Mouse (Mus musculus) heart, embryonic 16.5 days (tissue): ENCODE measurements around the gene Msn. TPM values are rescaled to one million over a fixed set of nuclear protein-coding genes. Genes with fewer than 3 reads are reported as not detected.

ENCODE experiments used
- ATAC-seq: fragments of 200-750 bp; cut with Nextera tagmentation; replicated peaks from 2 replicates; pipeline ENCODE4 v1.8.0; 2017; ENCODE audit warnings: moderate number of reproducible peaks; ENCODE audit not compliant: insufficient read depth, low FRiP score; ENCODE audit errors: extremely low read depth
- H3K27ac ChIP-seq: fragments of 300-500 bp; sonication (generic); 2 replicates; pipeline ENCODE4 v1.5.1; 2014; ENCODE audit warnings: mild to moderate bottlenecking, low read length, control low read depth, moderate library complexity
- H3K27me3 ChIP-seq: fragments of 300-500 bp; sonication (generic); 2 replicates; pipeline ENCODE4 v1.6.1; 2014; ENCODE audit warnings: low read length, mixed read lengths; ENCODE audit not compliant: control insufficient read depth, insufficient read depth
- H3K36me3 ChIP-seq: fragments of 300-500 bp; sonication (generic); 2 replicates; pipeline ENCODE4 v1.6.1; 2014; ENCODE audit not compliant: control insufficient read depth, insufficient read depth
- H3K4me1 ChIP-seq: fragments of 300-500 bp; sonication (generic); 2 replicates; pipeline ENCODE4 v1.6.1; 2014; ENCODE audit warnings: low read length, mixed read lengths; ENCODE audit not compliant: control insufficient read depth, insufficient read depth
- H3K4me2 ChIP-seq: fragments of 300-500 bp; sonication (generic); 2 replicates; pipeline ENCODE4 v1.6.1; 2014; ENCODE audit warnings: low read depth, mild to moderate bottlenecking, control low read depth, low read length
- H3K4me3 ChIP-seq: fragments of 300-500 bp; sonication (generic); 2 replicates; pipeline ENCODE4 v1.5.1; 2014; ENCODE audit warnings: mild to moderate bottlenecking, control low read depth, low read length
- H3K9ac ChIP-seq: fragments of 300-500 bp; sonication (generic); 2 replicates; pipeline ENCODE4 v1.6.1; 2014; ENCODE audit warnings: low read length, control low read depth
- H3K9me3 ChIP-seq: fragments of 300-500 bp; sonication (generic); replicated peaks from 2 replicates; pipeline ENCODE4 v1.6.1; 2016; ENCODE audit warnings: low read length; ENCODE audit not compliant: control insufficient read depth
- WGBS: fragments of 180-500 bp; shearing (Covaris S2); extraction: QIAGEN DNeasy Blood & Tissue Kit; methylation state at CpG from one replicate; pipeline ENCODE4 v1.1.7; 2014; 5-methylcytosine and 5-hydroxymethylcytosine counted together
- polyA plus RNA-seq: library from polyadenylated mRNA; unstranded; fragments of >200 nt; fragmentation: Nextera tagmentation; extraction: Ambion mirVana; gene quantifications from 2 replicates; pipeline ENCODE4 v1.2.1, GENCODE M21; 2015

Gene Msn
- polyA plus RNA-seq, 1 experiment from 2014 or later: 203 TPM

DNA sequence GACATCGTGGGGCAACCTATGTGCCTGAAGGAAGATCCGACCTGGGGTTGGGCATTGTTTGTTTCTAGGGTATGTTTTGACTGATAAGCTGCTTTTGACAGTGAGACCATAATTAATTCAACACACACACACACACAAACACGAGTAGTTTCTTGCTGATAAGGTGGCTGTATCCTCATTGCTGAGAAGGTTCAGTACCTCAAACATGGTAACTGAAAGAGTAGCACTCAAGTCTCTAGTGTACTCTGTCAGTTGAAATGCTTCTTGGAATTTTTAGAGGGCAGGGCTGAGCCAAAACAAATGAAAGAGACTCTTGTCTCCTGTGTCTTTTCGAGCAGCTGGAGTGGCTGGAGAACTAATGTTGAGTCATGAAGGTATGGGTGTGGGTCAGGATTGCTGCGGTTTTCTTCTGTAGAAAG lies 38.4 kb downstream of the Msn start:
- peaks cover 27% of the 10 kb centered on the region for H3K4me1 ChIP-seq
- no peak overlapping the region for H3K4me3 ChIP-seq
- ATAC-seq: no peak
- 41% methylated on average over 5 of the region's 5 CpGs for WGBS
- H3K36me3 ChIP-seq: no peaks in the 10 kb centered on the region
- no peaks in the 10 kb centered on the region for H3K27me3 ChIP-seq
- no peak overlapping the region for H3K9ac ChIP-seq
- H3K27ac ChIP-seq: peak overlapping the region; percentile 63
- H3K9me3 ChIP-seq: no peaks in the 10 kb centered on the region
- H3K4me2 ChIP-seq: no peak overlapping the region

DNA sequence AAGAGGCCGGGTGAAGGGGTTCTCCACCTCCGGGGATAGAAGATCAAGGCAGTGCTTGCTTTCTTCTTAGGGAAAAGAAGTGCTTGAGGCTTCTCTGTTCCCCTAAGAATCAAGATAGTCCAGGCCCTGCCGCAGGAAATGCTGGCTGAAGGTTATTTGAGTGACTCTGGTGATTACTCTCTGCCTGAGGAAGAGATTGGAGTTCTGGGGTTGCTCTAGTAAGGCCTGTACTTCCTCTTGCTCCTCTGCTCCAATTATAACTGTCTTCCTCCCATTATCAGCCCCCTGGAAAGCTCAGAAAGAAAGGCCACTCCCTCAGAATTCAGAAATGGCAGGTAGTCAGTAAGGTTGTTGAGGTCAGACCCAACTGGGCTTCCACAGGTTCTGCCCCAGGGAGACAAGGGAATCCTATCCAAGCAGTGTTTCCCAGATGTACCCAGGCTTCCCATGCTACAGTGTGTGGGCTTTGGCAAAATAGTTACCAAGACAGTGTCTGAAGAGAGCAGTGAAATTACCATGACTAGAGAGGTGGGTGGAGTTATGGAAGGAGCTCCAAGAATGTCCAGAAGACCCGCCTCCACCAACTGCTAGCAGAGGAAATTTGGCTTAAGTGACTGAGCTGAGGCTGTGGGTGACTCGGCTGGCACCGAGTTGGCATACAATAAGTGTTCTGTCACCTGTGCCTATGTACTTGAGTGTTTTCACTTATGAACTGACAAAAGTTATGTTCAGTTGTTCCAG lies 39.2 kb downstream of the Msn start:
- no peaks in the 10 kb centered on the region for H3K9me3 ChIP-seq
- H3K36me3 ChIP-seq: no peaks in the 10 kb centered on the region
- peak overlapping the region; percentile 63 for H3K27ac ChIP-seq
- H3K4me1 ChIP-seq: peaks cover 23% of the 10 kb centered on the region
- H3K27me3 ChIP-seq: no peaks in the 10 kb centered on the region
- 39% methylated on average over 6 of the region's 6 CpGs for WGBS
- no peak overlapping the region for H3K9ac ChIP-seq
- no peak overlapping the region for H3K4me2 ChIP-seq
- peak; percentile 19; the same call in 1 of the 2 replicates for ATAC-seq
- no peak overlapping the region for H3K4me3 ChIP-seq

DNA sequence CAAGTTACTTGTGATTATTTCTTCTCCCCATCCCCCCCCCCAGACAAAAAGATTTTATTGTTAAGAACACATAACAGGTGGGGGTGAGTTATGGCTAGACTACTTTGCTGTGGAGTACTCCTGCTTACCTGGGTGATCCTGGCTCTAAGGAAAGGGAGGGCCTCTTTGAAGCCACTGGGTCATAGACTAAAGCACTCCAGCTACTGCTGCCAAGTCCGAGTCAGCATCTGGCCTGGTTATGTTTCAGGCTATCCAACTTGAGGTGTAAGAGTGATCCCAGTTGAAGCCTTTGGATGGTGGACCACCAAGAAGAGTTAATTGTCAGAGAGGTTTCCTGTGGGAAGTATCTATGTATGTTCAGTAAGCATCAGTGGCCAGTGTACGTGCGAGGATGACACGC lies 39.7 kb downstream of the Msn start:
- Histone ChIP-seq H3K36me3 (no peaks in the 10 kb centered on the region), H3K4me1 (peaks cover 23% of the 10 kb centered on the region), H3K9me3 (no peaks in the 10 kb centered on the region), H3K27ac (peak overlapping the region; percentile 63; the same call in 1 of the 2 replicates), H3K9ac (no peak overlapping the region), H3K4me2 (no peak overlapping the region), H3K27me3 (no peaks in the 10 kb centered on the region), H3K4me3 (no peak overlapping the region)
- ATAC-seq: no peak
- 79% methylated on average over 4 of the region's 4 CpGs for WGBS

DNA sequence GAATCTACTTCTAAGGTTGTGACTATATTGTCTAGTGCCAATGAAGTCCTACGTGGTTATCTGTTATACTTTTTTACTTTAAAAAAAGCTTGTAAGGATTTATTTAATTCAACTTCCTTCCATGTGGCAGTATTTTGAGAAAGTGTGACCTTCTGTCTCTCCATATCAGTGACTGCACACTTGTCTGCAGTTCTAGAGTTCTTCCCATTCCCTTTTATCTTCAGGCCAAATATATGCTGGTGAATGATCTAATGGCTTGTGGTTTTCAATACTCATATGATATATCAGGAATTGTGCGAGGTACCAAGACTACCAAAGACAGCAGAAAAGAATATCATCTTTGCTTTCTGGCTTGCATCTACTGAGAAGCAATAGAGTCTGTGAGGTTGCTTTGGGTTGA lies 43.4 kb downstream of the Msn start:
- H3K4me2 ChIP-seq: no peak overlapping the region
- H3K9me3 ChIP-seq: no peaks in the 10 kb centered on the region
- H3K9ac ChIP-seq: no peak overlapping the region
- no peak for ATAC-seq
- H3K4me1 ChIP-seq: peaks cover 13% of the 10 kb centered on the region
- H3K27me3 ChIP-seq: no peaks in the 10 kb centered on the region
- H3K27ac ChIP-seq: no peak overlapping the region
- no peaks in the 10 kb centered on the region for H3K36me3 ChIP-seq
- no peak overlapping the region for H3K4me3 ChIP-seq
- WGBS: 67% methylated on average over 2 of the region's 2 CpGs

DNA sequence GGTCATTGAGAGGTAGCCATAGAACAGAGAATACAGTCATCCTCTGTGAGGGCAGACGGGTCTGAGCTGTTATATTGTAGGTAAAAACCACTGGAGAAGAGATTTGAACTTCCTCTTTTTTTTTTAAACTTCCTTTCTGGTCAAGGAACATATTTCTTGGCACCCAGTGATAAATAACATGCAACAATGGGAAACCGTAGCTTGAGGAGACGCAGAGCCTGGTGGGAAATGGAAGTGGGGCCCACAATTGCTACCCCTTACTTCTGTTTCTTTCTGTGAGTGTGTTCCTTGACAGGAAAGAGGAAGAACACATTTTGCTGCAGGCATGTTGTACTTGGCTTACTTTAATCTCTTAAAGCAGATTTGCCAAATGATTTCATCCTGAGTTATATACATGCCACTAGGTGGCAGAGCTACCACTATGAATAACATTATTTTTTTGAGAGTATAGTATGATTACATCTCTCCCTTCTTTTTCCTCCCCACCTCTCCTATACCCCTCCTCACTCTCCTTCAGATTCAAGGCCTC lies 49.2 kb downstream of the Msn start:
- Histone ChIP-seq H3K27me3 (no peaks in the 10 kb centered on the region), H3K9ac (no peak overlapping the region), H3K4me1 (no peaks in the 10 kb centered on the region), H3K4me2 (no peak overlapping the region), H3K27ac (no peak overlapping the region), H3K36me3 (no peaks in the 10 kb centered on the region), H3K4me3 (no peak overlapping the region), H3K9me3 (no peaks in the 10 kb centered on the region)
- WGBS: 70% methylated on average over 3 of the region's 3 CpGs
- ATAC-seq: no peak

DNA sequence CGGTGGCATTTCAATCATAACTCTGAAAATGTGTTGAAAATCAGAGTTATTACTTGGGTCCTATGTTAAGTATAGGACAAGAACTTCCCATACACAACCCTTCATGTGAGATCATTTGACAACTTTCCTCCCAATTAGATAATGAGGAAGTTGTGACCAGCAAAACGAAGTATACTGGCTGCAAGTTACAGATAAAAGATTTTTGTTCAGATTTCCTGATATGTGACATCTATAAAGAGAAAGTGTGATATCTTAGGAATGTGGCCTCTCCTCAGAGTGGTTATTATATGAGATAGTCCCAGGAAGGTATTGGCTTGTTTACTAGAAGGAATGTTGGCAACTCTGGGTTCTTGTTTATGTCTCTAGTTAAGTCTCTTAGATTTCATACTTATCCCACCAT lies 52.4 kb downstream of the Msn start:
- Histone ChIP-seq H3K4me2 (no peak overlapping the region), H3K9me3 (no peaks in the 10 kb centered on the region), H3K36me3 (peaks cover 10% of the 10 kb centered on the region), H3K27ac (no peak overlapping the region; the same call in 1 of the 2 replicates), H3K4me1 (no peaks in the 10 kb centered on the region), H3K9ac (no peak overlapping the region), H3K27me3 (no peaks in the 10 kb centered on the region), H3K4me3 (no peak overlapping the region)
- no peak for ATAC-seq
- WGBS: 58% methylated on average over 2 of the region's 2 CpGs

DNA sequence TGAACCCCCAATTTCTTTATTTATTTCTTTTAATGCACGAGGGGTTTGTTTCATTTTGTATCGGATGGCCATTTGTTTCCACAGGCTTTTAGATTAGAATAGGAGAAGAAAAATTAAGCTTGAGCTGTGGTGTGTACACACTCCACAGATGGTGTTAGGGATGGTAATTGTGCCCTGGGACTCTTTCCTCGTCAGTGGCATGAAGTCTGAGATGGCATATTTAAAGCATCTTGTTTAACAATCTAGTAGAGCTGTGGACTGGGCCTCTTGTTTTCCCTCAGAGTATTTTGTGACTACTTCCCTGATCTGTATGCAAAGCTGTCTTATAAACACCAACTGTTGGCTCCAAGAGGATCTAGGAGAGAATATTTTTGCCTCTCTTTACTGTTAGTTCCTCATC lies 57.5 kb downstream of the Msn start:
- Histone ChIP-seq H3K4me2 (no peak overlapping the region), H3K4me1 (no peaks in the 10 kb centered on the region), H3K4me3 (no peak overlapping the region), H3K9ac (no peak overlapping the region), H3K36me3 (peaks cover 15% of the 10 kb centered on the region), H3K9me3 (no peaks in the 10 kb centered on the region), H3K27me3 (no peaks in the 10 kb centered on the region), H3K27ac (no peak overlapping the region)
- no peak for ATAC-seq
- 82% methylated on average over 3 of the region's 3 CpGs for WGBS

DNA sequence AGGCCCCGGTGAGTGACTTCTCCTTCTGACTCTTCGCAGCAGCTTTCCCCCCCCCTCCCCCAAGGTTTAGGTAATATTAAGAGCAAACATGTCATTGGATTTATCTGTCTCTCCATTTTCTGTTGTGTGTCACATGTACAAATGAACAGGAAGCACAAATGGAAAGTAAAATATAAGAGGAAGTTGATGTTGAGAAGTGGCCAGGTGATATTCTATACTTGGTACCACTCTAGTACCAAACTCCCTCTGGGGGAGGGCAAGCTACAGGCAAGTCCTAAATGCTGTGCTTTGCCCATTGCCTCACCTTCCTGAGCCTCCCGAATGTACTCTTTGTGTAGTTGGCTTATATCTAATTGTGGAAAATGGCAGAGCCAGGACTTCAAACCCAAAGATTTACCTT lies 62.1 kb downstream of the Msn start:
- no peaks in the 10 kb centered on the region for H3K9me3 ChIP-seq
- H3K4me2 ChIP-seq: no peak overlapping the region
- peaks cover 4% of the 10 kb centered on the region; the same call in 1 of the 2 replicates for H3K36me3 ChIP-seq
- no peak overlapping the region for H3K9ac ChIP-seq
- H3K27ac ChIP-seq: no peak overlapping the region
- ATAC-seq: no peak
- no peaks in the 10 kb centered on the region for H3K4me1 ChIP-seq
- no peak overlapping the region for H3K4me3 ChIP-seq
- 90% methylated on average over 3 of the region's 3 CpGs for WGBS
- H3K27me3 ChIP-seq: no peaks in the 10 kb centered on the region

DNA sequence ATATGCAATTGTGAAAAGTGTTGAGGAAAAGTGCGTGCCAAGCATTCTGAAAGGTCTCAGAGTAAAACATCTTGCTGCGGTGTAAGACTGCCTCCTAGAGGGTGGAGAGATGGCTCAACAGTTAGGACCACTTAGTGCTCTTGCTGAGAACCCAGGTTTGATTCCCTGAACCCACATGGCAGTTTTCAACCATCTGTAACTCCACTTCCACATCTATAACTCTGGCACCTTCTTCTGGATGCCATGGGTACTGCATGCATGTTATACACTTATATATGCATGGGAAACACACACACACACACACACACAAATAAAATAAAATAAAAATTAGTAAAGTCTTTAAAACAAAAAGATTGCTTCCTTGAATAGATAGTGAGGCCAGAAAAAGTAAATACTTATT lies 66.7 kb downstream of the Msn start:
- Histone ChIP-seq H3K9me3 (no peaks in the 10 kb centered on the region), H3K4me1 (no peaks in the 10 kb centered on the region), H3K4me3 (no peak overlapping the region), H3K27ac (no peak overlapping the region), H3K4me2 (no peak overlapping the region), H3K9ac (no peak overlapping the region), H3K36me3 (peaks cover 15% of the 10 kb centered on the region), H3K27me3 (no peaks in the 10 kb centered on the region)
- ATAC-seq: no peak
- 90% methylated on average over 2 of the region's 2 CpGs for WGBS
